Mouse (Mus musculus): ENCODE results near the gene Depdc1a. TPM values are rescaled to one million over a fixed set of nuclear protein-coding genes. Genes with fewer than 3 reads are reported as not detected.
"Not testable (repeated sequence)": the region's sequence is repeated elsewhere in the genome, so short reads cannot be mapped to it uniquely, and the experiment has no call there.

Depdc1a gene
- 1 to 10 TPM; 8.5 TPM for total RNA-seq (2021)
- long read RNA-seq, experiment 1, partial matches to known transcripts: 1 of 7 reads
- long read RNA-seq, experiment 1, other reads (novel, unspliced or antisense): 1 of 7 reads
- long read RNA-seq, experiment 2, partial matches to known transcripts: 0 of 4 reads
- long read RNA-seq, experiment 2, other reads (novel, unspliced or antisense): 0 of 4 reads

- DNase-seq (ENCODE audit: low spot score in 2 of 2): peak; percentile 71 to 87
Measured at GRCm38 (mm10) chr3:159495243-159495801, at the start of gene Depdc1a. Gene Depdc1a (plus strand): TSS chr3:159495433.

DNA sequence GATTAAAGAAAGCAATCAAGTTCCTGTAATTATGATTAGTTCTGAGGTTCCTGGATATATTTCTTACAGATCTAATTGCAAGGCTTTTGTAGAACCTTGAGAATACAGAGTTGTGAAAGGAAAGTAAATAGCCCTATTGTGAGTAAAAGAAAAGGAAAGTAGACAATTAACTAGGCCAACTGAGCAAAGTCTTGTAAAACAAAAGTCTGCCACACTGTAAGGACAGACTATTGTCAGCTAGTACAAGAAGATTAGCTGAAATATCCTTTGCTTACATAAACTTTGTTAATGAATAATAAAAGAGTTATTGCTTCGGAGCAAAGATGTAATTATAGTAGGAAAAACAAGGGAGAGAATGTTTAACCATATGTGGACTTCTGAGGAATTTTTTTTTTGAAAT lies 25.2 kb upstream of the Depdc1a start:
- DNase-seq (ENCODE audit: low spot score in 2 of 2): no peak

GRCm38 (mm10) chr3:159475465-159475864 lies 19.8 kb upstream of the Depdc1a start:
- DNase-seq (ENCODE audit: low spot score in 2 of 2): no peak

DNA sequence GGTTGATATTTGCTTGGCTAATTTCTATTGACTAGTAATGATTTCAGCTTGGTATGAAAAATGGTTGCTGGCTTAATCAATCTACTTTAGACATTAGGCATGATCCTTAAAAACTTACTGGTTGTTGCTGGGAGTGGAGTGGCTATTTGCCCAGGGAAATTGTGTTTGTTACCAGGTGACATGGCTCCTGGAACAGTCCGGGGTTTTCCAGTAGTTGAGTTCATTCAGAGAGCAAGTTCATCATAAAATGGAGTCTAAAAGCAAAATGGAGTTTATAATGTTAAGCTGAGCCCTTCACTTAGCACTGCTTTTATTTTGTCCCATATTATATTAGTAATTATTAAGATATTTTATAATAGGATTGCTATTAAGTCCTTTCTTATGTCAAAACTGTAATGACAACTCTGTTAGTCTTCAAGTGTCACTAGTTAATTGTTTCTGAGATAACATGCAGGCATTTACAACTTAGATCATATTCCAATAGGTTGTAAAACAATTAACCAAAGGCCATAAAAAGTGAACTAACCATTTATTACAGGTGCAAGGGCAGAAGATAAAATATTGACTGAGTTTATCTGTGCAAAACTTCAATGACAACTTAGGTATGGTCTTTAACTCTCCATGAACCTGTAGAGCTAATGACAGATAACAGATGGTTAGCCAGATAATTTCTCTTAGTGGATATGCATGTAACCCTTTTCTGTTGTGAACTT lies 17.8 kb upstream of the Depdc1a start:
- no peak for DNase-seq (ENCODE audit: low spot score in 2 of 2)

DNA sequence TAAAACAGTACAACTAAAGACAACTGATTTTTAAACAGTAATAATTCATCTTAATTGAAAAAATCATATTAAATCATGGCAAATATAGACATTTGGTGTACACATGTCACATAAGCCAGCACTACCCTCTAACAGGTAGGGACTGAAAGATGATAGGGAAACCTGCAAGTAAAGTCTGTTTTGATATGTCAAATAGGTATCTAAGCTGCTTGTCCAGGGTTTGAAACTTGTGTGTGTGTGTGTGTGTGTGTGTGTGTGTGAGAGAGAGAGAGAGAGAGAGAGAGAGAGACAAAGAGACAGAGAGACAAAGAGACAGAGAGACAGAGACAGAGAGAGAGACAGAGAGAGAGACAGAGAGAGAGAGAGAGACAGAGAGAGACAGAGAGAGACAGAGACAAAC lies 524 bp upstream of the Depdc1a start:
- not testable (repeated sequence) for DNase-seq (ENCODE audit: low spot score in 2 of 2)

- no peak for DNase-seq (ENCODE audit: low spot score in 2 of 2)
Measured at GRCm38 (mm10) chr3:159508899-159509298, 13.7 kb downstream of the Depdc1a start.

- DNase-seq (ENCODE audit: low spot score in 2 of 2): no peak
Measured at GRCm38 (mm10) chr3:159528563-159528962, 33.3 kb downstream of the Depdc1a start.

DNA sequence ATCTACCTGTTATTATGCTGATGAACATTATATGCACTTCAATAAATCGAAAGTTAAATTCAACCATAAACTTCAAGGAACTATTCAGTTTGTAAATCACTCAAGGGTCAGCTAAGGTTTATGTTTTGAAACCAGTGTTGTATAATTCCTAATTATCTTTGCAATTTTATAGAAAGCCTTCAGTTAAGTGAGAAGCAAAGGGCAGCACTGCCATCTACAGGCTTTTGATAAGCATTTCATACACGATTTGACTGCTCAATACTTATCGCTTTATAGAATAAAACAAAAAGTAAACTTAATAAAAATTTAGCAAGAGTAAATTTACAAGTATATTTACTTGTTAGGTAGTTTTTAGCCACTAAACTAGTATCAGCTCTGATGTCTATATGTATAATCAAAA lies 53.1 kb downstream of the Depdc1a start:
- DNase-seq (ENCODE audit: low spot score in 2 of 2): no peak

DNA sequence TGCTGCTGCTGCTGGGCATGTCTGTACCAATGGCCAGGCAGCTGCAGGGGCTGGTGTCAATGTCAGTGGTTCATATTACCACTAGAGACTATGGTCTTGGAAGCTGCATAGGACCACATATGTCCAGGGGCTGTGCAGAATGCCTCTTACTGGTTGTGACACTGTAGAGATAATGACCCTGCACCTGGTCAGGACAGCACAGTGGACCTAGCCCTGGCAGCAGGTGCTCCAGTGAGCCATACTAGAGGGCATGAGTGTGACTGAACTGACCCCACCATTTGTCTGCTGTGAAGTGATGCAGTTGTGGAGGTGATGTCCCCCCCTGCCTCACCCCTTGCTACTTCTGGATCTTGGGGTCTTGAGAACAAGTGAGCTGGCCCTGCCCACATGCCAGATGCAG lies 55.0 kb downstream of the Depdc1a start:
- DNase-seq (ENCODE audit: low spot score in 2 of 2): no peak

Other genes with a start within 250 kb of the Depdc1a start
- gene Rpe65, start 103.7 kb downstream of the Depdc1a start, total RNA-seq (2021): not detected